Mouse (Mus musculus): ENCODE data around the gene Gm49352. TPM values are rescaled to one million over a fixed set of nuclear protein-coding genes. Genes with fewer than 3 reads are reported as not detected.

Gene Gm49352
- total RNA-seq (2023): not detected

GRCm38 (mm10) chr13:61568074-61568473, at the start of gene Gm49352:
Gm49352 (minus strand) TSS chr13:61568174.

DNA sequence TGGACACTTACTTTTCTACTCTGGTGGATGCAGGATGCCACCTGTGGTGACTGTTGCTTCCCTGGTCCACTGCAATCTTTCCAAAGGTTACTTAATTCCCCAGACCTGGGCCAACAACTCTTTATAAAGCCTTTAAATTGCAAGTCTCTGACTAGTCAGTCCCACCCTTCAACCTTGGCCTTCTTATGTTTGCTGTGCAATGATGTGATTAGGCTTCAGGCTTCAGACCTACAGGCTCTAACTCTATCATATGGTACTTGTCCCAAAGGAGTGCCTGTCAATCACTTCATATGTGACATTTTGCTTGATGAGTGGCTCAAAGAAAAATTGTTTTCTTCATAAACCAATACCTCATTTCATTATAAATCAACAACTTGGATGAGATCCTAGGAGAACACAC, 2.1 kb upstream of the Gm49352 start, which contains the start of gene Cts3:
Cts3 (minus strand) TSS at position 101 of the 400 bp plus-strand sequence.

DNA sequence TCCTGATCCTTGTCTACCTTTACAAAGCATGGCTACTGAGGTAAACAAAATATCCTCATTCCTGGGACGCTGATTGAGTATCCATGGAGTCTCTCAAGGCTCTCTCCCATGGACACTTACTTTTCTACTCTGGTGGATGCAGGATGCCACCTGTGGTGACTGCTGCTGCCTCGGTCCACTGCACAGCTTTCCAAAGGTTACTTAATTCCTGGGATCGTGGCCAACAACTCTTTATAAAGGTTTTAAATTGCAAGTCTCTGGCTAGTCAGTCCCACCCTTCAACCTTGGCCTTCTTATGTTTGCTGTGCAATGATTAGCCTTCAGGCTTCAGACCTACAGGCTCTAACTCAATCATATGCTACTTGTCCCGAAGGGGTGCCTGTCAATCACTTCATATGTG, 26.3 kb downstream of the Gm49352 start, which contains the start of gene Ctsm:
Ctsm (minus strand) TSS at position 209 of the 400 bp plus-strand sequence.

Other genes with a start within 250 kb of the Gm49352 start
- gene Cts7, start 210.0 kb downstream of the Gm49352 start, total RNA-seq (2023): not detected
- not detected for gene Ctsm, start 26.3 kb downstream of the Gm49352 start, total RNA-seq (2023)
- gene Cts3, start 2.0 kb upstream of the Gm49352 start, total RNA-seq (2023): not detected

All from CD4-positive naive resting alpha-beta T cell, adult 76 days (primary cell).